Mouse (Mus musculus): ENCODE data around the gene Chrna9. TPM values are rescaled to one million over a fixed set of nuclear protein-coding genes. Genes with fewer than 3 reads are reported as not detected.

Gene Chrna9
- total and polyA plus RNA-seq, 3 experiments = 0.16 TPM; not detected in 2

DNA sequence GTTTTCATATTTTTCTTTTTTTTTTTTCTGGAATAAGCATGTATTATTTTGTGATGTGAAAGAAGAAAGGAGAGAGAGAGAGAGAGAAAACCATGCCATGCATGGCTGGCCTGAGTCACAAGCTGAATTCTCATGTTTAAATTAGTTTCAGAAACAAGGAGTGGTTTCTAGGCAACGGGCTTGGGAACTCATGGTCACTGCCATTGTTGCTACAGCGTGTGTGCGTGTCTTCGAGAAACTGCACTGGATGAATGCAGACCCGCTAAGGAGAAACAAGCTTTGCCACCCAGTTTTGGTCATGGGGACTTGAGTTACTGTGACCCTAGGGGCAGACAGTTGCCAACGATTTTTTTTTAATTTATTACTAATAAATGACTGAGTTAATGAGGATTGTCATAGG lies 15.5 kb downstream of the Chrna9 start:
- Histone ChIP-seq H3K4me1 (ENCODE audit: insufficient read depth, low read depth, low read length) (peaks cover 8% of the 10 kb centered on the region), H3K36me3 (replicated peaks) (no peaks in the 10 kb centered on the region), H3K27me3 (ENCODE audit: insufficient read depth, low read length) (peaks cover 13% of the 10 kb centered on the region), H3K4me3 (ENCODE audit: low read depth, low read length) (no peak overlapping the region), H3K9me3 (replicated peaks) (no peaks in the 10 kb centered on the region)
- ATAC-seq (ENCODE audit: extremely low read depth, insufficient number of reproducible peaks, low FRiP score, poor library complexity, severe bottlenecking) (no peak), DNase-seq (ENCODE audit: low spot score) (no peak)
- TF ChIP-seq GATA2 (IDR thresholded peaks at IDR 0.05; ENCODE audit: borderline replicate concordance, low read depth, low read length) = no peak
- TF ChIP-seq POLR2AphosphoS5 (IDR thresholded peaks at IDR 0.05; ENCODE audit: insufficient replicate concordance, low read depth, low read length) = no peak
- TF ChIP-seq GATA1 (IDR thresholded peaks at IDR 0.05; ENCODE audit: borderline replicate concordance, low read length) = no peak
- TF ChIP-seq CTCF (IDR thresholded peaks at IDR 0.05; ENCODE audit: low read depth, low read length) = no peak
- no peak for TF ChIP-seq TAL1 (conservative IDR thresholded peaks at IDR 0.05; ENCODE audit: low read depth, low read length)

DNA sequence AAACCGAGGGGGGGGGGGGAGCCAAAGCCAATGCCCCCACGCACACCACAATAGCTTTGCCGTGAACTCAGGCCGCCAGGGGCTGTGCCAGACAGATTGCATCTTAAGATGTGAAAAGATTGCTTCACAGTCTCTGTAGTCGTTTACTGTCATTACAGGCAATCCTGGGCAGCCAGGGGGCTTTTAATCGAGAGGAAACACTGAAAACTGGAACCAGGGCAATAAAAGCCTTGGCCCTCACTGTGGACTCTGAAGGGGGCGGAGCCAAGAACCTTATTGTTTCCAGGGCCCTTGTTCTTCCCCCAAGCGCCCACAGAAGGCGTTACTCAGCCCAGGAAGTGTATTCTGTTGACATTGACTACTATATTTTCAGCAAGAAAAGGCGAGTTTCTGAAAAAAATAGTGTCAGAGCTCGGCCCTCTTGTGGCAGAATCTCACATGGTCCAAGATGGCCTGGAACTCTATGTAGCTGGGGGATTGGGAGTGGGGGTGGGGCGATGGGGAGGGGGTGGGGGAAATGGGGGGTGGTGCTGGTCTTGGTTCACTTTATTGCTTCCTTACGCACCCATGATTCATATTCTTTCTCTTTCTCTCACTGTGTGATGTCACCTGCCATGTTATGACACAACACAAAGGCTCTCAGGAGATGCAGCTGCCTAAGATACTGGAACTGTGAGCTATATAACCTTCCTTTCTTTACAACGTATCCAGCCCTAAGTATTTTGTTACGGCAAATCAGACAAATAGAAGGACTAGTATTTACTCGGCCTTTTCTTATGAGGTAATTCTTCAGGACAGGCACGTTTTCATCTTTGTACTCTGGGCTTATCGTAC lies 16.2 kb downstream of the Chrna9 start:
- TF ChIP-seq TAL1 (conservative IDR thresholded peaks at IDR 0.05; ENCODE audit: low read depth, low read length) (no peak), GATA1 (IDR thresholded peaks at IDR 0.05; ENCODE audit: borderline replicate concordance, low read length) (no peak)
- ATAC-seq (ENCODE audit: extremely low read depth, insufficient number of reproducible peaks, low FRiP score, poor library complexity, severe bottlenecking) = no peak

DNA sequence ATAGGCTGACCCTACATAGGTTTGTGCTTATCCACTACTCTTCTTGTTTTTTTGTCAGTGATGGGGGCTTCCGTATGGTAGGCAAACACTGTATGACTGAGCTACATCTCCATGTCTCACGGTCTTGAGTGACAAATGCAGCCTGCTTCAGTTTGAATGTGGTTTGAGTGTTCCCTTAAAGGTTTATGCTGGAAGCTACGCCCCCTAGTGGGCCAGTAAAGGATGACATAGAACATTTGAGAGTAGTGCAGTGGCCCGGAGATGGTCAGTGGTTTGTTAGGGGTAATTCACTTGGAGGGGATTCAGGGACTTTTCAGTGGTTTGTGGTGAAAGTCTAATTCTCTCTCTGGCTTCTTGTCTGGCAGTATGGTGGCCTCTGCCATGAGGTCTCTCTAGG lies 16.8 kb downstream of the Chrna9 start:
- TF ChIP-seq CTCF (IDR thresholded peaks at IDR 0.05; ENCODE audit: low read depth, low read length) (peak; percentile 56), TAL1 (conservative IDR thresholded peaks at IDR 0.05; ENCODE audit: low read depth, low read length) (no peak)
- peaks cover 14% of the 10 kb centered on the region for H3K4me1 ChIP-seq (ENCODE audit: insufficient read depth, low read depth, low read length)
- H3K27me3 ChIP-seq (ENCODE audit: insufficient read depth, low read length) = peaks cover 13% of the 10 kb centered on the region
- no peak overlapping the region for H3K4me3 ChIP-seq (ENCODE audit: low read depth, low read length)
- ATAC-seq (ENCODE audit: extremely low read depth, insufficient number of reproducible peaks, low FRiP score, poor library complexity, severe bottlenecking) (no peak), DNase-seq (ENCODE audit: low spot score) (no peak)
- no peaks in the 10 kb centered on the region for H3K9me3 ChIP-seq (replicated peaks)
- no peaks in the 10 kb centered on the region for H3K36me3 ChIP-seq (replicated peaks)

More for the DNA sequence above, 16.2 kb downstream of the Chrna9 start:
- no peak for DNase-seq (ENCODE audit: low spot score)
- peaks cover 13% of the 10 kb centered on the region for H3K4me1 ChIP-seq (ENCODE audit: insufficient read depth, low read depth, low read length)
- peaks cover 13% of the 10 kb centered on the region for H3K27me3 ChIP-seq (ENCODE audit: insufficient read depth, low read length)
- H3K4me3 ChIP-seq (ENCODE audit: low read depth, low read length) = no peak overlapping the region
- H3K9me3 ChIP-seq (replicated peaks) = no peaks in the 10 kb centered on the region
- no peaks in the 10 kb centered on the region for H3K36me3 ChIP-seq (replicated peaks)

DNA sequence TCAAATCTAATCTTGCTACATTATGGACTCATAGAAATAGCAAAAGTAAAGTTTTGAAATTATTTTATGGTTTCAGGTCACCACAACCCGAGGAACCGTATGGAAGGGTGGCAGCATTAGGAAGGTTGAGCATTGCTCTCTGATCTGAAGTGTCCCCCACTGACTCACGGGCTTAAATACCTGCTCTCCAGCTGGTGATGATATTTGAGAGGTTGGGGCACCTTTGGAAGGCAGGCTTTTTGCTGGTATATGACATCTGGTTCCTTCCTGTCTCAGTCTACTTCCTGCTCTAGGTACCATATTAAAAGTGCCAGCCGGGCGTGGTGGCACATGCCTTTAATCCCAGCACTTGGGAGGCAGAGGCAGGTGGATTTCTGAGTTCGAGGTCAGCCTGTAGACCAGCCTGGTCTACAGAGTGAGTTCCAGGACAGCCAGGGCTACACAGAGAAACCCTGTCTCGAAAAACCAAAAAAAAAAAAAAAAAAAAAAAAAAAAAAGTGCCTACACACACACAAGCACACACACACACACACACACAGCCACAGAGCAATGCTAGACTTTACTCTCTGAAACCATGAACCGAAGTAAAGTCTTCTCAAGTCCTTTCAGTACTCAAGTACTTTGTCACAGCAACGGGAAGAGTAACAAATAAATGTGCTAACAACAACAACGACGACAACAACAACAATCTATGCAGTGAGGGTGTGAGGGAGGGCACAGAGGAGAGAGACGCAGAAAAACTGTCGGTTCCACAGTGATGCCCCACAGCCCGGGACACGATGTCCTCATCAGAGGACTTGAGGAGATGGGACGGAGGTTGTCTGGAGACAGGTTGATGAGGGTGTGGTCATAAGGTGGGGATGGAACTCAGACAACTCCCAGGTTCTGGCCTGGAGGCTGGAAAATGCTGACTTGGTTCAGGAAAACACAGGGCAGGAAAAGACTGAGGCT lies 19.7 kb downstream of the Chrna9 start:
- Histone ChIP-seq H3K9me3 (replicated peaks) (no peaks in the 10 kb centered on the region), H3K27me3 (ENCODE audit: insufficient read depth, low read length) (peaks cover 7% of the 10 kb centered on the region; the same call in 1 of the 2 replicates), H3K4me3 (ENCODE audit: low read depth, low read length) (no peak overlapping the region), H3K36me3 (replicated peaks) (no peaks in the 10 kb centered on the region), H3K4me1 (ENCODE audit: insufficient read depth, low read depth, low read length) (peaks cover 17% of the 10 kb centered on the region)
- TF ChIP-seq TAL1 (conservative IDR thresholded peaks at IDR 0.05; ENCODE audit: low read depth, low read length) (no peak), POLR2AphosphoS5 (IDR thresholded peaks at IDR 0.05; ENCODE audit: insufficient replicate concordance, low read depth, low read length) (no peak), GATA2 (IDR thresholded peaks at IDR 0.05; ENCODE audit: borderline replicate concordance, low read depth, low read length) (no peak), CTCF (IDR thresholded peaks at IDR 0.05; ENCODE audit: low read depth, low read length) (no peak), GATA1 (IDR thresholded peaks at IDR 0.05; ENCODE audit: borderline replicate concordance, low read length) (no peak)
- no peak for ATAC-seq (ENCODE audit: extremely low read depth, insufficient number of reproducible peaks, low FRiP score, poor library complexity, severe bottlenecking)
- DNase-seq (ENCODE audit: low spot score) = no peak

DNA sequence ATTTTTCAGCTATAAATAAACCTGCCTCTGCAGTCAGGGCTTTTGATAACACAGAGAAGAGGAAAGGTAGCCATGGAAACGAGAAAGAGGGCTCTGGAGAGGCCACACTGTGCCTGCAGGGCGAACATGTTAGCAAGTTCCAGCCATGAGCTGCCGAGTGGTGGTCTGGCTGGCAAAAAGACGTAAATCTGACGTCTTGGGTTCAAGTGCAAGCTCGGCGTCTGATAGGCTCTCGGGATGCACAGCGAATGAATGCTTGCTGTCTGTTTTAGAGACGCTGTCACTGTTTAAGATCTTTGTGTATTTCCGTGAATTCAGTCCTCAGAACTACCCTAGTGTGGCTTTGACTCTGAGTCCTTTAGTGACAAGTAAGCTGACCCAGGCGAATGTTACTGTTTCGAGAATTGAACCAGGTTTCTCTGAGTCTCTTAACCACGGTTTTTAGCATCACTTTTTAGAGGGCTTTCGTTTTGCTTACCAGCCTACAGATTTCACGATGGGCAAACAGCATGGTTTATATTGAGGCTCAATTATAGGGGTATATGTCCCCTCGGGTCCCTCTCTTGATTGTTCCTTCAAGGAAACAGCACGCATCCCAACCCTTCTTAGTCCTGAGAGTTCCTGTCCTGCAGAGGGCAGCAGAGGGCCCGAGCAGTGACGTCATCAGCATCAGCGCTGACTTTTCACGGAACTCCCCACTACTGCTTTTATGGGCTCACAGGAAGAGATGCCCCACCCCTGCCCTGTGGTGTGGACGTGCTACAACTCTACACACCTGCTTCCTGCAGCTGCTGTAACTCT lies 20.8 kb downstream of the Chrna9 start:
- Histone ChIP-seq H3K36me3 (replicated peaks) (no peaks in the 10 kb centered on the region), H3K9me3 (replicated peaks) (no peaks in the 10 kb centered on the region), H3K27me3 (ENCODE audit: insufficient read depth, low read length) (peaks cover 7% of the 10 kb centered on the region; the same call in 1 of the 2 replicates), H3K4me1 (ENCODE audit: insufficient read depth, low read depth, low read length) (peaks cover 27% of the 10 kb centered on the region), H3K4me3 (ENCODE audit: low read depth, low read length) (no peak overlapping the region; the same call in 1 of the 2 replicates)
- DNase-seq (ENCODE audit: low spot score) = no peak
- ATAC-seq (ENCODE audit: extremely low read depth, insufficient number of reproducible peaks, low FRiP score, poor library complexity, severe bottlenecking) = no peak
- TF ChIP-seq TAL1 (conservative IDR thresholded peaks at IDR 0.05; ENCODE audit: low read depth, low read length) (no peak), CTCF (IDR thresholded peaks at IDR 0.05; ENCODE audit: low read depth, low read length) (0 out of 2 replicates have a peak, but pooled peaks have one; percentile 33)

Data from G1E (cell line).